ENCODE assay signal across 20 mouse cellular contexts in the genomic region with DNA sequence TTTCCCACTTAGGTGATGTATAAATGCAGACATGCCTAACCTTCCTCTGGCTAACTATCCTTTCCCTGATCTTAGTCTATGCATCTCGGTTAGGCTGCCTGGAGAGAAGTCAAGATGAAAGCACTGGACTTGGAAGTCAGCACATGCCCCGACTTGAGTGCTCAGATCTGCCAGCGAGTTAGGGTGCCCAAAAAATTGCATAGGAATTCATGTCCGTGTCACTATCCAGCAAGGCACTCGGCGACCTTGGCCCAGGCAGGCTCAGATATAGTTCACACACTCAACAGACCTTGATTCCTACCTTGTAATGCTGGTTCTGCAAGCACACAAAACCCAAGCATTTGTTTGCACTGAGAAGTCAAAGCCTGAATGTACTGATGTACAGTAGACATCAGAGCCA. TPM values are rescaled to one million over a fixed set of nuclear protein-coding genes. Genes with fewer than 3 reads are reported as not detected.
DNase-seq lines count a peak whose midpoint lies in the region; ATAC-seq and TF ChIP-seq lines count a peak whose summit lies in the region.
"Had no signal": no experiment of that assay in that cellular context is flagged by ENCODE, and none has a peak within 500 bp of the region (broad histone marks: within the 10 kb centered on the region; RNA-seq: fewer than 3 reads in every experiment).

No protein-coding gene starts in this region.

- ATAC-seq in stomach, embryonic 16.5 days (ENCODE audit: insufficient read depth, low FRiP score) = no peak
- no peak for ATAC-seq in stomach, postnatal 0 days (ENCODE audit: low FRiP score, low TSS enrichment)
- no peak for ATAC-seq in erythroid progenitor cell, adult 5-6 weeks (replicated peaks; ENCODE audit: low FRiP score, poor library complexity, severe bottlenecking)
- ATAC-seq: forebrain, embryonic 14.5 days; hindbrain, embryonic 16.5 days; inflammation-experienced regulatory T-cells, adult 6 months had no signal

- no peak overlapping the region for H3K4me2 ChIP-seq in stomach, embryonic 16.5 days (ENCODE audit: low read depth, low read length)
- H3K4me2 ChIP-seq in stomach, postnatal 0 days (replicated peaks; ENCODE audit: low read depth) = no peak overlapping the region
- H3K4me2 ChIP-seq: embryonic facial prominence, embryonic 13.5 days; heart, embryonic 13.5 days; hindbrain, embryonic 12.5 days had no signal

- peak overlapping the region; percentile 27; the same call in 1 of the 2 replicates for H3K27ac ChIP-seq in stomach, embryonic 16.5 days (ENCODE audit: low read length)
- no peak overlapping the region for H3K27ac ChIP-seq in stomach, postnatal 0 days (replicated peaks)
- H3K27ac ChIP-seq: embryonic facial prominence, embryonic 13.5 days; forebrain, embryonic 10.5 days; gastrocnemius, adult 2 months; heart, embryonic 13.5 days; hindbrain, embryonic 12.5 days had no signal

- TF ChIP-seq CTCF in stomach, postnatal 0 days (IDR thresholded peaks at IDR 0.05; ENCODE audit: low read depth) = no peak

- no peaks in the 10 kb centered on the region for H3K9me3 ChIP-seq in stomach, embryonic 16.5 days (replicated peaks; ENCODE audit: control insufficient read depth, low read length)
- H3K9me3 ChIP-seq in stomach, postnatal 0 days (ENCODE audit: control insufficient read depth, low read length) = no peaks in the 10 kb centered on the region
- H3K9me3 ChIP-seq: embryonic facial prominence, embryonic 13.5 days; forebrain, embryonic 10.5 days; heart, embryonic 13.5 days; hindbrain, embryonic 12.5 days had no signal

- no peak overlapping the region for H3K9ac ChIP-seq in stomach, embryonic 16.5 days (ENCODE audit: low read length)
- no peak overlapping the region for H3K9ac ChIP-seq in stomach, postnatal 0 days (ENCODE audit: low read length)
- H3K9ac ChIP-seq: embryonic facial prominence, embryonic 13.5 days; heart, embryonic 13.5 days; hindbrain, embryonic 12.5 days had no signal

- 0 out of 2 replicates have a peak, but pooled peaks cover 4% of the 10 kb centered on the region for H3K4me1 ChIP-seq in stomach, embryonic 16.5 days (ENCODE audit: control insufficient read depth, insufficient read depth, low read length)
- H3K4me1 ChIP-seq in stomach, postnatal 0 days (replicated peaks; ENCODE audit: control insufficient read depth, insufficient read depth) = no peaks in the 10 kb centered on the region

- no peaks in the 10 kb centered on the region for H3K27me3 ChIP-seq in stomach, embryonic 16.5 days (ENCODE audit: control insufficient read depth, insufficient read depth, low read length)
- H3K27me3 ChIP-seq in stomach, postnatal 0 days (ENCODE audit: control insufficient read depth, insufficient read depth, low read length) = no peaks in the 10 kb centered on the region
- H3K27me3 ChIP-seq: embryonic facial prominence, embryonic 13.5 days; hindbrain, embryonic 12.5 days had no signal

- WGBS in stomach, embryonic 16.5 days = 69% methylated on average over 6 of the region's 6 CpGs
- 64% methylated on average over 6 of the region's 6 CpGs for WGBS in stomach, postnatal 0 days

- no peaks in the 10 kb centered on the region for H3K36me3 ChIP-seq in stomach, embryonic 16.5 days (ENCODE audit: control insufficient read depth, insufficient read depth, low read length)
- no peaks in the 10 kb centered on the region for H3K36me3 ChIP-seq in stomach, postnatal 0 days (ENCODE audit: control insufficient read depth, insufficient read depth, low read length)
- H3K36me3 ChIP-seq: embryonic facial prominence, embryonic 13.5 days; forebrain, embryonic 10.5 days; heart, embryonic 13.5 days; hindbrain, embryonic 12.5 days had no signal

- no peak for TF ChIP-seq EP300 in stomach, postnatal 0 days (optimal IDR thresholded peaks at IDR 0.05)

- peak; percentile 32 for DNase-seq in adrenal gland, adult 2 months
- DNase-seq in adrenal gland, postnatal 4 days (ENCODE audit: low spot score in 2 of 2) = no peak
- DNase-seq in stomach, postnatal 0 days (ENCODE audit: low spot score) = no peak
- peak; percentile 46 for DNase-seq in fat pad, adult 2 months (ENCODE audit: extremely low read depth, low read depth, low spot score)
- DNase-seq in ovary, postnatal 14 days (ENCODE audit: low spot score) = no peak
- DNase-seq: cerebellum, adult 11-12 months; cerebellum, adult 9-11 months; cerebellum, postnatal 36 days; gastrocnemius, adult 2 months; gastrocnemius, postnatal 25 days; heart, postnatal 36 days had no signal

- H3K4me3 ChIP-seq in stomach, embryonic 16.5 days (replicated peaks; ENCODE audit: low read length) = no peak overlapping the region
- H3K4me3 ChIP-seq in stomach, postnatal 0 days (ENCODE audit: low read depth, low read length) = no peak overlapping the region
- H3K4me3 ChIP-seq: embryonic facial prominence, embryonic 13.5 days; forebrain, embryonic 10.5 days; gastrocnemius, adult 2 months; heart, embryonic 13.5 days; hindbrain, embryonic 12.5 days had no signal

RNA-seq across cellular contexts. Expression of a gene that starts 3.4 kb away (rescaled TPM):
- 100 to 1,000 TPM in 1 of 2 experiments, 10 to 100 TPM in 1; 82.9 to 115 TPM for total RNA-seq in adrenal gland, adult 2 months (2021)
- polyA plus RNA-seq in adrenal gland, adult 2 months (2012; rRNA removed) = 32.3 and 39.0 TPM in 2 replicates
- total RNA-seq in adrenal gland, postnatal 4 days (2021) = 100 to 1,000 TPM; 111 to 125 TPM
- polyA plus RNA-seq in stomach, embryonic 16.5 days (2015; fragmentation: Nextera tagmentation; extraction: Ambion mirVana) = 41.6 and 43.4 TPM in 2 replicates
- 52.6 and 68.7 TPM in 2 replicates for polyA plus RNA-seq in stomach, postnatal 0 days (2015; fragmentation: Nextera tagmentation; extraction: Ambion mirVana)
- total RNA-seq in erythroid progenitor cell, adult 5-6 weeks (2015; ENCODE audit: low replicate concordance) = 14.8 and 62.5 TPM in 2 replicates
- total RNA-seq in erythroid progenitor cell, adult 5-6 weeks (2017; ENCODE audit: low replicate concordance) = 49.2 and 52.1 TPM in 2 replicates

Comparison
In these comparisons a context has a peak if more than half of its experiments do, and no peak if none do; other contexts are left out.
1. DNase-seq: peak in adrenal gland, adult 2 months (single experiment) and fat pad, adult 2 months (single experiment); none in adrenal gland, postnatal 4 days (0 of 2), stomach, postnatal 0 days (single experiment) and ovary, postnatal 14 days (single experiment).